In genomic region chr5:148707335-148707734, GRCm38 (mm10) we compare ENCODE assay signal across 13 mouse cellular contexts.
DNase-seq lines count a peak whose midpoint lies in the region; ATAC-seq lines count a peak whose summit lies in the region.
"Had no signal": no experiment of that assay in that cellular context is flagged by ENCODE, and none has a peak within 500 bp of the region (broad histone marks: within the 10 kb centered on the region; RNA-seq: fewer than 3 reads in every experiment).

No protein-coding gene starts in this region.

- H3K27me3 ChIP-seq in heart, embryonic 13.5 days (replicated peaks) = no peaks in the 10 kb centered on the region
- no peaks in the 10 kb centered on the region for H3K27me3 ChIP-seq in limb, embryonic 15.5 days
- H3K27me3 ChIP-seq in limb, embryonic 10.5 days (ENCODE audit: low read depth, poor library complexity, severe bottlenecking) = 0 out of 2 replicates have a peak, but pooled peaks cover 7% of the 10 kb centered on the region
- H3K27me3 ChIP-seq: midbrain, embryonic 12.5 days; Patski had no signal

- no peaks in the 10 kb centered on the region for H3K36me3 ChIP-seq in heart, embryonic 13.5 days
- no peaks in the 10 kb centered on the region for H3K36me3 ChIP-seq in limb, embryonic 15.5 days
- H3K36me3 ChIP-seq in limb, embryonic 10.5 days = no peaks in the 10 kb centered on the region
- H3K36me3 ChIP-seq: liver, embryonic 15.5 days; midbrain, embryonic 12.5 days had no signal

- no peak for ATAC-seq in heart, embryonic 13.5 days (ENCODE audit: extremely low read depth, insufficient number of reproducible peaks, low FRiP score, low TSS enrichment)
- no peak for ATAC-seq in limb, embryonic 15.5 days (ENCODE audit: insufficient number of reproducible peaks, low FRiP score, low TSS enrichment, low read depth)

- no peak overlapping the region for H3K27ac ChIP-seq in heart, embryonic 13.5 days (replicated peaks)
- H3K27ac ChIP-seq in limb, embryonic 15.5 days = 0 out of 2 replicates have a peak overlapping the region, but pooled peaks have one; percentile 67
- H3K27ac ChIP-seq in limb, embryonic 10.5 days = no peak overlapping the region
- H3K27ac ChIP-seq: heart, adult 2 months; kidney, postnatal 0 days; liver, embryonic 15.5 days; midbrain, embryonic 12.5 days had no signal

- no peak overlapping the region for H3K9ac ChIP-seq in heart, embryonic 13.5 days
- H3K9ac ChIP-seq in limb, embryonic 15.5 days = no peak overlapping the region
- H3K9ac ChIP-seq: liver, embryonic 15.5 days; midbrain, embryonic 12.5 days had no signal

- H3K9me3 ChIP-seq in heart, embryonic 13.5 days = no peaks in the 10 kb centered on the region
- no peaks in the 10 kb centered on the region for H3K9me3 ChIP-seq in limb, embryonic 15.5 days
- H3K9me3 ChIP-seq in limb, embryonic 10.5 days (replicated peaks) = no peaks in the 10 kb centered on the region
- H3K9me3 ChIP-seq: liver, embryonic 15.5 days; midbrain, embryonic 12.5 days had no signal

- DNase-seq in heart, adult 18-20 months = no peak
- no peak for DNase-seq in limb, embryonic 10.5 days (ENCODE audit: low spot score)
- DNase-seq in right cerebral cortex, postnatal 10 days (ENCODE audit: low spot score in 2 of 2) = peak; percentile 45 to 49
- DNase-seq in right cerebral cortex, adult 2 months (ENCODE audit: low spot score in 2 of 2) = no peak
- no peak for DNase-seq in adrenal gland, postnatal 4 days (ENCODE audit: low spot score in 2 of 2)
- DNase-seq: cerebellum, adult 8-10 months had no signal

- peaks cover 34% of the 10 kb centered on the region for H3K4me1 ChIP-seq in heart, embryonic 13.5 days
- peaks cover 21% of the 10 kb centered on the region for H3K4me1 ChIP-seq in limb, embryonic 15.5 days
- H3K4me1 ChIP-seq in limb, embryonic 10.5 days = peaks cover 27% of the 10 kb centered on the region
- H3K4me1 ChIP-seq: liver, embryonic 15.5 days had no signal

- peak overlapping the region; percentile 25 for H3K4me2 ChIP-seq in heart, embryonic 13.5 days
- H3K4me2 ChIP-seq in limb, embryonic 15.5 days = no peak overlapping the region
- H3K4me2 ChIP-seq: liver, embryonic 15.5 days; midbrain, embryonic 12.5 days had no signal

- 57% methylated on average over 12 of the region's 12 CpGs for WGBS in heart, embryonic 13.5 days
- WGBS in limb, embryonic 15.5 days = 80% methylated on average over 12 of the region's 12 CpGs
- 92% methylated on average over 12 of the region's 12 CpGs for WGBS in limb, embryonic 10.5 days

- H3K4me3 ChIP-seq in heart, embryonic 13.5 days = no peak overlapping the region
- no peak overlapping the region for H3K4me3 ChIP-seq in limb, embryonic 15.5 days
- no peak overlapping the region for H3K4me3 ChIP-seq in limb, embryonic 10.5 days
- H3K4me3 ChIP-seq: heart, adult 2 months; liver, embryonic 15.5 days; midbrain, embryonic 12.5 days had no signal

Comparison
In these comparisons a context has a peak if more than half of its experiments do, and no peak if none do; other contexts are left out.
1. DNase-seq: peak in right cerebral cortex, postnatal 10 days (2 of 2); none in heart, adult 18-20 months (0 of 2), limb, embryonic 10.5 days (single experiment), right cerebral cortex, adult 2 months (0 of 2) and adrenal gland, postnatal 4 days (0 of 2).